In genomic region chr6:72538562-72539031, GRCm38 (mm10) we compare ENCODE assay signal across 8 mouse cellular contexts. TPM values are rescaled to one million over a fixed set of nuclear protein-coding genes. Genes with fewer than 3 reads are reported as not detected.
DNase-seq lines count a peak whose midpoint lies in the region; ATAC-seq and TF ChIP-seq lines count a peak whose summit lies in the region.

No protein-coding gene starts in this region.

- 3% methylated on average over 16 of the region's 16 CpGs for WGBS in hindbrain, embryonic 10.5 days
- 4% methylated on average over 16 of the region's 16 CpGs for WGBS in lung, postnatal 0 days

- peak overlapping the region; percentile 61 for H3K4me3 ChIP-seq in hindbrain, embryonic 10.5 days
- H3K4me3 ChIP-seq in lung, postnatal 0 days (ENCODE audit: low read depth, low read length): peak overlapping the region; percentile 44

- H3K4me1 ChIP-seq in hindbrain, embryonic 10.5 days (replicated peaks): peaks cover 23% of the 10 kb centered on the region
- peaks cover 2% of the 10 kb centered on the region; the same call in 1 of the 2 replicates for H3K4me1 ChIP-seq in lung, postnatal 0 days (ENCODE audit: insufficient read depth, low read depth, low read length)

- DNase-seq in MEL-GATA-1-ER (ENCODE audit: extremely low read depth, low read depth): peak; percentile 95
- DNase-seq in cerebellum, adult 8-10 months: peak; percentile 89
- DNase-seq in forelimb bud, embryonic 11.5 days (ENCODE audit: low read depth, low spot score): peak; percentile 72
- peak; percentile 67 for DNase-seq in hindbrain, embryonic 10.5 days (ENCODE audit: low spot score)
- peak; percentile 97 for DNase-seq in layer of hippocampus, adult 9-11 months
- peak; percentile 97 for DNase-seq in lung, postnatal 0 days (ENCODE audit: low spot score)
- DNase-seq in ovary, postnatal 14 days (ENCODE audit: low spot score): peak; percentile 56
- peak; percentile 90 for DNase-seq in thymus, postnatal 14 days

- peaks cover under 1% of the 10 kb centered on the region; the same call in 1 of the 2 replicates for H3K27me3 ChIP-seq in hindbrain, embryonic 10.5 days (ENCODE audit: insufficient read depth, poor library complexity, severe bottlenecking)
- no peaks in the 10 kb centered on the region for H3K27me3 ChIP-seq in lung, postnatal 0 days (replicated peaks; ENCODE audit: insufficient read depth, low read length)

- H3K9me3 ChIP-seq in hindbrain, embryonic 10.5 days: no peaks in the 10 kb centered on the region
- H3K9me3 ChIP-seq in lung, postnatal 0 days (ENCODE audit: low read length): no peaks in the 10 kb centered on the region

- TF ChIP-seq EP300 in lung, postnatal 0 days (IDR thresholded peaks at IDR 0.05): no peak

- TF ChIP-seq CTCF in lung, postnatal 0 days (IDR thresholded peaks at IDR 0.05): peak; percentile 41

- no peaks in the 10 kb centered on the region for H3K36me3 ChIP-seq in hindbrain, embryonic 10.5 days
- H3K36me3 ChIP-seq in lung, postnatal 0 days (ENCODE audit: insufficient read depth, low read length): no peaks in the 10 kb centered on the region

- H3K4me2 ChIP-seq in lung, postnatal 0 days (replicated peaks; ENCODE audit: low read depth, low read length): peak overlapping the region; percentile 75

- peak overlapping the region; percentile 44 for H3K9ac ChIP-seq in lung, postnatal 0 days (replicated peaks; ENCODE audit: low read depth)

- H3K27ac ChIP-seq in hindbrain, embryonic 10.5 days: peak overlapping the region; percentile 87
- peak overlapping the region; percentile 73 for H3K27ac ChIP-seq in lung, postnatal 0 days (ENCODE audit: low read length)

- ATAC-seq in lung, postnatal 0 days: peak; percentile 99

RNA-seq across cellular contexts. Expression of gene Capg, which starts 5.6 kb away (rescaled TPM):
- polyA plus RNA-seq in hindbrain, embryonic 10.5 days (2016; fragmentation: Nextera tagmentation; extraction: Ambion mirVana): 13.4 and 14.1 TPM in 2 replicates
- 136 and 148 TPM in 2 replicates for polyA plus RNA-seq in lung, postnatal 0 days (2015; fragmentation: Nextera tagmentation; extraction: Ambion mirVana)

RNA-seq across cellular contexts. Expression of gene Sh2d6, which starts 17.1 kb away (rescaled TPM):
- polyA plus RNA-seq in hindbrain, embryonic 10.5 days (2016; fragmentation: Nextera tagmentation; extraction: Ambion mirVana): 0.15 and 0.21 TPM in 2 replicates
- not detected in 2 replicates for polyA plus RNA-seq in lung, postnatal 0 days (2015; fragmentation: Nextera tagmentation; extraction: Ambion mirVana)

RNA-seq across cellular contexts. Expression of gene Elmod3, which starts 59.6 kb away (rescaled TPM):
- polyA plus RNA-seq in hindbrain, embryonic 10.5 days (2016; fragmentation: Nextera tagmentation; extraction: Ambion mirVana): 13.7 and 15.7 TPM in 2 replicates
- polyA plus RNA-seq in lung, postnatal 0 days (2015; fragmentation: Nextera tagmentation; extraction: Ambion mirVana): 15.9 and 19.7 TPM in 2 replicates

RNA-seq across cellular contexts. Expression of gene Retsat, which starts 59.7 kb away (rescaled TPM):
- 7.7 and 8.5 TPM in 2 replicates for polyA plus RNA-seq in hindbrain, embryonic 10.5 days (2016; fragmentation: Nextera tagmentation; extraction: Ambion mirVana)
- polyA plus RNA-seq in lung, postnatal 0 days (2015; fragmentation: Nextera tagmentation; extraction: Ambion mirVana): 38.9 and 42.7 TPM in 2 replicates

Comparison
In these comparisons a context has a peak if more than half of its experiments do, and no peak if none do; other contexts are left out.
1. Peak in every context shown above with its lines: DNase-seq, ATAC-seq, H3K4me3 ChIP-seq and H3K27ac ChIP-seq.